Mouse (Mus musculus) cerebellum, postnatal 14 days (tissue): ENCODE results near the gene 1190005I06Rik.
A peak's percentile ranks its signal among the peaks of the same experiment; 100 is the strongest.

ENCODE experiments used
- DNase-seq, 2 experiments: peaks; one replicate each; pipeline ENCODE4 v3.0.0; 2021; ENCODE audit warnings: mixed read lengths in 2 of 2

1190005I06Rik gene

DNA sequence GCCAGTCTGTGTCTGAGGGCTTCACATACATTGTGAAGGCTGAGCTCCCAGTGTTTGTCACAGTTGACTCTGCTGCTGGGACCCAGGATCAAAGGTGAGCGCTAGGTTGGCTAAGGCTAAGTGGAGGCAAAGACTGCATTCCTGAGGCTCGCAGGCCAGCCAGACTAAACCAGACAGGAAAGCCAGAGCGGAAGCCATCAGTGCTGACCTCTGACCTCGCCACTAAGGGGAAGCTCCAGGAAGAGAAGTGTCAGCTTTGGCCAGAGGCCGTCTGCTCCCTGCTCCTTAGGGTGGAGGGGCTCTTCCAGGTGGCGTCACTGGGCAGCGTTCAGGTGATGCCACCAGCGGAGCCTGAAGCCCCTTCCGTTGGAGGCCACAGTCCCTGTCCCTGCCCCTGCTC is 71.6 kb downstream of the 1190005I06Rik start:
- DNase-seq: no peak

DNA sequence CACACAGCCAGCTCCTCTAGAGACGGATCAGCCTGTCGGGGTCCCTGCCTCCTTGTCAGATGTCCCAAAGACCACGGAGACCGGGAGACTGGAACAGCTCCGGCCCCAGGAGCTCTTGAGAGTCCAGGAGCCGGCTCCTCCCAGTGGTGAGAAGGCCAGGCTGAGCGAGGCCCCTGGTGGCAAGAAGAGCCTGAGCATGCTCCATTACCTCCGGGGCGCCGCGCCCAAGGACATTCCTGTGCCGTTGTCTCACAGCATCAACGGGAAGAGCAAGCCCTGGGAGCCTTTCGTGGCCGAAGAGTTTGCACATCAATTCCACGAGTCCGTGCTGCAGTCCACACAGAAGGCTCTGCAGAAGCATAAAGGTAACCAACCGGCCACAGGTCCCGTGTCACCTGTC is 72.5 kb downstream of the 1190005I06Rik start:
- DNase-seq: no peak

DNA sequence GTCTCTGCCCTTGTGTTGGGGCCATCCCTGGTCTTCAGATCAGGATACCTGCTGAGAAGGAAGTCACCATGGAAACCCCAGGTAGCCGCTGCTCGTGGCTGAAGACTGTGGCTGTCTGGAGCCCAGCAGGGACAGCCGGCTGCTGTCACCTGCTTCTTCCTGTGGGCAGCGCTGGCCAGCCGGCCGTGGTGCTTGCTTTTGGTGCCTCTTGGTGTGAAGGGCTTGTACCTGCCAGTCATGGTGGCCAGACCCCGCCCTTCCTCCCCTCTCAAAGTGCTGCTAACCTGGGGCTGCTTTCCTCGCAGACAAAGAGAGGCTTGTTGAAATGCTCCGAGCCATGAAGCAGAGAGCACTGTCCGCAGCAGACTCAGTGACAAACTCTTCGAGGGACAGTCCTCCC is 73.6 kb downstream of the 1190005I06Rik start:
- DNase-seq: no peak

DNA sequence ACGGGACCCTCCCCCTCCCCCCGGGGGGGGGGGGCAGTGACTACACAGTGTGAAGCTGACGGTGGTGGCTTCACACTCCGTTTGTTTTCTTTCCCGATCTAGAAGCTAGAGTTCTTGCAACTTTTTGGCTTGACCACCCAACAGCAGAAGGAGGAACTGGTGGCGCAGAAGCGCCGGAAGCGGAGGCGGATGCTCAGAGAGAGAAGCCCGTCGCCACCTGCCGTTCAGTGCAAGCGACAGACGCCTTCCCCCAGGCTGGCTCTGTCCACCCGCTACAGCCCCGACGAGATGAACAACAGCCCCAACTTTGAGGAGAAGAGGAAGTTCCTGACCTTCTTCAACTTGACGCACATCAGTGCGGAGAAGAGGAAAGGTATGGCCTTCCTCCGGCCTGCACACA is 74.9 kb downstream of the 1190005I06Rik start:
- DNase-seq: peak in 1 of 2 experiments; percentile 75

DNA sequence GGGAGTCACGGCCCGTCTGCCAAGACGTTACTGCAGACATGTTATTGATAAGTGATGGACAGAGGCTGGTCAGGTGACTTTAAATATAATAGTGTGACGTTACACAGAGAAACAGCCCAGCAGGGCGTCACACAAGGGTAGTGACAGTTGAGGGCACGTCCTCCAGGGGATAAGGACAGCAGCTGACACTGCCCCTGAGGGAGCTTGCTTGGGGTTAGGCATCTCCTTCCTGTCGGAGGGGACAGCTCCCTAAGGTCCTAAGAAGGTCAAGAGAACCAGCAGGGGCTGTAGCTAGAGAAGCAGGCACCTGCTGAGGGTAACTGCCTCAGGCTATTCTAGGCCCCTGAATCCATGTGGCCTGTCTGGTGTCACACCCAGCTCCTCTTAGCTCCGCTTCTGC is 75.9 kb downstream of the 1190005I06Rik start:
- no peak for DNase-seq

DNA sequence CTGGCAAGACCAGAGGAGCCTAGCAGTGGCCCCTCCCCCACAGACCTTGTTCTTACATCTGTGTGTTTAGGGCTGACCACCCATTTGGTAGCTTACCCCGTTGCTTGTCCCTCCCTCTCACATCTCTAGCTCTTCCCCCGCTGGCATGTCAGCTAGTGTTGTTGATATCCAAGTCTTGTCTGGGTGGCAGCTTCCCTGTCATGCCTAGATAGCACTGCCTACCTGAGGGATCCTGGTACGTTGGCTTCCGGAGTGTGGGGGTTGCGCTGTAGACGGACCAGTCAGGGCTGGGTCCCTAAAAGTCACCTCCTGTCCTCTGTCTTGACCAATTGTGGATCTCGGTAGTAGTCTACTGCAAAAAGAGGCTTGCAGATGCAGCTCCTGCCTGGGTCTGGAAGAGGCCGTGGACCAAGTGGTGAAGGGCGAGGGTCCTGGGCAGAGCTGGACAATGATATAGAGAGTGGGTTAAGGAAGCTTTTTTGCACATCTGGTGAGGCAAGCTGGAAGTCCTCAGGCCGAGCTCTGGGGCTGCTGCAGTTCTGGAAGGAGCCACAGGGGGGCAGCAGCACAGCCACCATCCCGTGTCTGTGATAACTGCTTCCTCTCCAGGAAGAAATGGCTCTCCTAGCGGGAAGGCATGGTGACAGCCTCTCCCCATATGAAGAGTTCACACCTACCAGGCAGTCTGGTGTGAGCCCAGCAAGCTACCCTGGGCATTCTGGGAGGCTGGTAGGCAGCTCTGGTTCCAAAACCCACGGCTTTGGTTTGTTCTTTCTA is 77.3 kb downstream of the 1190005I06Rik start:
- DNase-seq: peak; percentile 84 to 85

DNA sequence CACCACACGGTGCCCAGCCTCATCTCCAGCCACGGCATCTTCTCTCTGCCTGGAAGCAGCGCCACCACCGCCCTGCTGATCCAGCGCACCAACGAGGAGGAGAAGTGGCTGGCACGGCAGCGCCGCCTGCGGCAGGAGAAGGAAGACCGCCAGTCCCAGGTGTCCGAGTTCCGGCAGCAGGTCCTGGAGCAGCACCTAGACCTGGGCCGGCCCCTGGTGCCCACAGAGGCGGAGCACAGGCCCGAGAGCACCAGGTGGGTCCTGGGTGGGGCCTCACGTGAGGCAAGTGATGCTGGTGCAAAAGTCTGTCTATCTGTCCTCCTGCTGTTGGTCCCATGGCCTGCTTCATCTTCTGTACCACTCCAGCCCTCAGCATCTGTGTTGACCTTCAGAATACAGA is 78.3 kb downstream of the 1190005I06Rik start:
- no peak for DNase-seq

DNA sequence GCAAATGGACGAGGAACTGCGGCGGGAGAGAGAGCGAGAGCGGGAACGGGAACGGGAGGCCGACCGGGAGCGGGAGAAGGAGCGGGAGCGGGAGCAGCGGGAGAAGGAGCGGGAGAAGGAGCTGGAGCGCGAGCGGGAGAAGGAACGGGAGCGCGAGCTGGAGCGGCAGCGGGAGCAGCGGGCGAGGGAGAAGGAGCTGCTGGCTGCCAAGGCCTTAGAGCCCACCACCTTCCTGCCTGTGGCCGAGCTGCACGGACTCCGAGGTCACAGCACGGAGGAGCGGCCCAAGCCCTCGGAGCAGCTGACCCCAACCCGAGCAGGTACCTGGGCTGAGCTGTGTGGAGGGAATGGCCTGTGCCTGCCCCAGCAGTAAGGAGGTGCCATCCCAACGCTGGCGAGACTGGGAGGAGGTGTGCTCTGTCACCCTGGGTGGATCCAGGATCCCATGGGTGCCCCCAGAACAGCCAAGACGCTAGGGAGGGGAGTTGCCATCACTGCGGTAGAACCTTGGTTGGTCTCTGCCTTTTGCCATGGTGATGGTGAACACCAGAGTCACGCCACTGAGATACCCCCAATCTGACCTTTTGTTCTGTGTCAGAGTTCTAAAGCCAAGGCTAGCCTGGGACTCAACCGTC is 79.2 kb downstream of the 1190005I06Rik start:
- DNase-seq: no peak

DNA sequence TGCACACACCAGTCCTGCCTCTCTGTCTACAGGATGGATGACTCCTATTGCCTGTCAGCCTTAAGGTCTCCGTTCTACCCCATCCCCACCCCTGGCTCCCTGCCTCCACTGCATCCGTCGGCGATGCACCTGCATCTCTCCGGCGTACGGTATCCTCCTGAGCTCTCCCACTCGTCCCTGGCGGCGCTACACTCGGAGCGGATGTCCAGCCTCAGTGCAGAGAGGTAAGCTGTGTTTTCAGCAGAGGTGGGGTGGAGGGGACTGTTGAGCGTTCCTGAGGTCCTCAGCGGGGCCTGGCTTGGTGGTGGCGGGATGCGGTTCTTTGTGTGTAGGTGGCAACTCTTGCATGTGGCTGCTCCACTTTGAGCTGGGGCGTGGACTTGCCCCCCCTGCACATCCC is 79.7 kb downstream of the 1190005I06Rik start:
- DNase-seq: no peak

DNA sequence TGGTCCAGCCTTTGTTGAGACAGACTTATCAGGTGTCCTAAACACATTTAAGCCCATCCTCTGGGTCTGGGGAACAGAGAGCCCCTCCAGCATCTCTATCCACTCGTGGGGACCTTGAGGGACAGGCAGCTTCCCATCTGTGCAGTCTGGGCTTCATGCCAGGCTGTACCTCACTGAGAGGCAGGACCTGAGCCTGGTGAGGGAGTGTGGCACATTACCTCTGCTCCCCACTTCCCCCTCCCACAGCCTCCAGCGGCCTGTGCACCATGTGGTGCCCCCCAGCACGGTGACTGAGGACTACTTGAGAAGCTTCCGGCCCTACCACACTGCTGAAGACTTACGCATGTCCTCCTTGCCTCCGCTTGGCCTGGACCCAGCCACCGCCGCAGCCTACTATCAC is 80.8 kb downstream of the 1190005I06Rik start:
- peak; percentile 71 to 74 for DNase-seq

DNA sequence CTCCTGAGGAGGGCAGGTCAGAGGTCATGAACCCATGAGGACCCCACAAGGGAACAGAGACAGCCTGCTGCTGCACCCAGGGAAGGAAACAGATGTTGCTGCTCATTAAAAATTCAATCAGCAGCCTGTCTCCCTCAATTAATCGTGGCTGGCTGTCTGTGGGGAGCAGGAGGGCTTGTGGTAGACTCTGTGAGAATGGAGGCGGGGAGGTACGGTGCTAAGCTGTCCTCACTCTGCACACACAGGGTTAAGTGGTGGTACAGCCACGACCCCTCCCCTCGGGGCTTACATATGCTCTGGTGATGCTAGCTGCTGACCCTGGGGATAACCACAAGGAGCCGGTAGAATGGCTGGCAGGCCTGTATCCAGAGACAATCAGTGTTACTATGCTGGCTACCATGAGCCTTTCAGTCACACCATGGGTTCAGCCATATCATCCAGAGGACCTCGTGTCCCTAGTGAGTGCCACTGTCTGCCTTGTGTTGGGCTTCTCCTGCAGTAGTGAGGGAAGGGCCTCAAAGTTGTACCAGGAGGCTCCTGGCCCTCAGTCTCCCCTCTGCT is 82.2 kb downstream of the 1190005I06Rik start:
- no peak for DNase-seq

DNA sequence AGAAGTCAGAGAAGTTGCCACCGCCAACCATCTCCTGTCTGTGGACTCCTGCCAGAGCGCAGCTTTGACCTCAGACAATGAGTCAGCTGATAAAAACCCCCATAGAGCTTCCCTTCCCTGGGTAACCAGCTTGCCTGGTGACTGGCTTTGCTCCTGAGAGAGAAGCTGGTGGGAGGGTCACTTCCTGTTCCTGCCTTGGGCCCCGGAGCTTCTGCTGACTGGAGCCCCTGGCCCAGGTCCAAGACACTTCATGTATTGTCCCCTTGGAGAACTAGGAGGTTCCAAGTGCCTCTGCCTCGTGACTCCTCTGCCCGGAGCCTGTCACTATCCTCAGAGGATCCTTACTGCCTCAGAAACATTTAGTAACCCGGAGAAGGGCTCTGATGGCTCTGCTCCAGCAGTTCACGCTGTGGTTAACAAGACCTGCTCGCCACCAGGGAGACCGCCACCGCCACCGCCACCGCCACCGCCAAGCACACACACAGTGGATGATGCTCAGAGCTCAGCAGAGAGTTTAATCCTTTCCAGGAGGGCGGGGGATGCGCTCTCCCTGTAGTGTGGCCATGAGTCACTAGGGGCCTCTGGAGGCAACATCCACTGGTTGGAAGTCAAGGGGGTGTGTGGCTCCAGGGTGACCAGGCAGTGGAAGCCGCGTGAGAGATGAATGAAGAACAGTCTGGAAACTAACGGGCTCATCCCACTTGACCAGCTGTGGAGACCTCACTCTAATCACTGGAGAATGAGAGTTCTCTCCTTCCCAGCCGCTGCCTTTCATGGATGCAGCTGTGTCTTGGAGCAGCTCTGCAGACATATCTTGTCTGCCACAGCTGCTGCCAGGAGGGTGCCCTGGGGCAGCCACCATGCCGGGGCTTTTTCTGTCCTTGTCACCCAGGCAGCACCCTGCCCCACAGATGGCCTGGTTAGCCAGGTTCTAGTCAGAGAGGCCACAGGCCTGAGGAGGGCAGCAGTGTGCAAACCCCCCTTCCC is 83.3 kb downstream of the 1190005I06Rik start:
- DNase-seq: peak; percentile 69 to 79

DNA sequence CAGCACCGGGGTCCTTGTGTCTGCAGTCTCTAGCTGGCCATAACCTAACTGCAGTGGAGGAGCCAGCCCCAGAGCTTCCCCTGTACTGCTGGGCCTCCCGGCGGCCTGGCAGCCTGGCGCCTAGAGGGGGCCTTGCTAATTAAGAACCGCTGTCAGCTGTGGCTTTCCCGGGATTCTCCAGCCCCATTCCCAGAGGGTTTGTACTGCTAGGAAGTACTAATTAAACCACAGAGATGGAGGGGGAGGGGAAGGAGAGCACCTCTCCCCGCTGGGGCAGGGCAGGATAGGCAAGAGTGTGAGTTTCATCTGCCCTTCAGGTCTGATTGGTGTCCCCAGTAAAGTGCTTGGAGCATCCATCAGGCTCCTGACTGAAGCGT is 84.1 kb downstream of the 1190005I06Rik start:
- DNase-seq: peak in 1 of 2 experiments; percentile 26

DNA sequence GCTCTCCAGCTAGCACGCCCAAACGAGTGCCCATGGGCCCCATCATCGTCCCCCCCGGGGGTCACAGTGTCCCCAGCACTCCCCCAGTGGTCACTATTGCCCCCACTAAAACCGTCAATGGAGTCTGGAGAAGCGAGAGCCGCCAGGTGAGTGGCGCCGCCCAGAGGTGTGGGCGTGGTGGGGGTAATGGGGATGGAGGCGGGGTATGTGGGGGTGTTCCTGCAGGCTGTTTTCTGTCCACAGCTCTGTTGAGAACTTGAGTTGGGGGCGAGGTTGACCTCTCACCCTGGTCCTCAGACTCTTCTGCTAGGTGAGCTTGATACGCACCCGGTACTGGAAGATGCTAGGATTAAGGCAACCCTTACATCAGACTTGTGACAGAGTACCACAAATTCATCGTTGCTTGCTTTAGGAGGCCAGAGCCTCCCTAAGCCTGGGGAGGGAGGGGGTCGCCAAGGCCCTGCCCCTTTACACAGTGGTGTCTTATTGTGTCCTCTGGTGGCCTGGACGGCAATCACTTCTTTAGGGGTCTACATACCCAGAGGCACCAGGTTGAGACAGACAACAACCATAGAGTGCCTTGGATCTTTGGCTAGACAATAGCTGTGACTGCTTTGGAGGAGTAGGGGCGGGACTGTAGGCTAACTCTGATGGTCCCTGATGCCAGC is 84.6 kb downstream of the 1190005I06Rik start:
- peak in 1 of 2 experiments; percentile 28 for DNase-seq

DNA sequence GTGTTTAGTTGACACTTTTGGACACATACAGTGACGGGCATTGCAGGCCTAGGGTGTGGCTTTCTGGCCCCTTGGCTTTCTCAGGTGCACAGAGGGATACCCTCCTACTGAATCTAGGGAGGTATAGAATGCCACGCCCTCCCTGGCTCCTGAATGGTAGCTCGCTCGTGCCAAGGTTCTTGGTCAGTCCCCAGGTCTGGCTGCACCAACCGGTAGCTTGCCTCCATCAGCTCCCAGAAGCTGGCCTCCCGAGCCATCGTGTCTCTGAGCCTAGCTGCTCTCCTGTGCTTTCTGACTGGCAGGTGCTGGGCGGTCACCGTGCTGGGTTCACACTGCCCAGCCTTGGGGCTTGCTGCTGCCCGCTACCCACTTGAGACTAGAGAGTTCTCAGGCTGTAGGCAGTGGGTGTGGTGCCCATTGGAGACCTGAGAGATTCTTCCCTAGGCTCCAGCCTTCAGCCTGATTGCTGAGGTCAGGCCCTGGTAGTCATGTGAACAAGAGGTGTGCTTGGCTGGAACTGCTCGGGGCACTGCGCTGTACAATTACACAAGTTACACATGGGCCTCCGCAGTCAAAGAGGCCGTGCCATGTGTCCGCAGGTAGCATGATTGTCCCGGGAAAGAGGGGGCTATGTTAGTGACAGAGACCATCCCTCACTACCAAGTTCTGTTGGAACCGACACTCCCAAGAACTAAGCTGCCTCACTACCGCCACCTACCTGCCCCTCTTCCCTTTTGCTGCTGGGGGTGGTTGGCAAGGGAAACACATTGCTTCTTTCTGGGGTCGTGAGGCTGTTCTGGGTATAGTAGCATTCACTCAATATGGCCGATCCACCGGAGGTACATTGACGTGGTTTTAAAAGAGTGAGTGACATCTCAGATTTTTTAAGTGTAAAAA is 85.6 kb downstream of the 1190005I06Rik start:
- peak in 1 of 2 experiments; percentile 81 for DNase-seq

DNA sequence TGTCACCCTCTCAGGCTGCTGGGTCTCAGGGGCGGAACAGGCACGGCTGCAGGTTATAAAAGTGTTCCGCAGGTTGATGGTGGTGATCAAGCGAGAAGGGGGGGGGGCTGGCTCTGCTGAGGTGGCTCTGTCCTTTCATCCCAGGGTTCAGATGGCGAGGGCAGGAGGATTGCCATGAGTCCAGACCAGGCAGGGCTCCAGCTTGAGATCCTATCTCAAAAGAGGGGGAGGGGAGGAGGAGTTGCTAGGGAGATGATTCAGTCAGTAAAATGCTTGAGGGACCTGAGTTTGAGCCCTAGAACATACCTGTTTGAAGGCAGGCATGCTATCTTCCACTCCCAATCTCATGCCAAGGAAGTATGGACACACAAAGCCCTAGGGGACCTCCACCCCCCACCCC is 86.9 kb downstream of the 1190005I06Rik start:
- no peak for DNase-seq

DNA sequence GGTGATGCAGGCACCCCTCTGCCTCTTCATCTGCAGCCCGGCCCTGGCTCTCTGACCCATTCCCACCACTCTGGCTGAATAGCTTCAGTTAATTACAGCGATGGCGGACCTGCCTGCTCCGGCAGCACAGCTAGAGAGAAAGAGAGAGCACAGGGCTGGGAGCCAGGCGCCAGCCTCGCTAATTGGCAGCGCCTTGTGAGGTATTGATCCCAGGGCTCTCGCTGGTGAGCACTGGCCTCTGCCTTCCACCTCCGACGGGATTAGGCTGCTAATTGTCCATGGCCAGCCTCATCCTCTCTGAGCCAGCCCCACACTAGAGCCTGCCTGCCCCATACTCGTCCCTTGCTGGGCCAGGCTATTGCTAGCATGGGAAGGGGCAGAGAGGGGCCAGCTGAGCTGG is 87.8 kb downstream of the 1190005I06Rik start:
- DNase-seq: peak; percentile 58 to 65
